Mouse (Mus musculus): Measurements from ENCODE around the gene Tomm40l. TPM values are rescaled to one million over a fixed set of nuclear protein-coding genes. Genes with fewer than 3 reads are reported as not detected.

Gene Tomm40l
- total and polyA plus RNA-seq, 3 experiments, result 9.7 to 31.9 (median 26.4) TPM

GRCm38 (mm10) chr1:171223796-171224195, 1.5 kb upstream of the Tomm40l start:
- TF ChIP-seq GATA1 (IDR thresholded peaks at IDR 0.05; ENCODE audit: borderline replicate concordance, low read length) (no peak), CTCF (IDR thresholded peaks at IDR 0.05; ENCODE audit: low read depth, low read length) (no peak), TAL1 (conservative IDR thresholded peaks at IDR 0.05; ENCODE audit: low read depth, low read length) (no peak), GATA2 (IDR thresholded peaks at IDR 0.05; ENCODE audit: borderline replicate concordance, low read depth, low read length) (no peak), POLR2AphosphoS5 (IDR thresholded peaks at IDR 0.05; ENCODE audit: insufficient replicate concordance, low read depth, low read length) (no peak)
- DNase-seq (ENCODE audit: low spot score) (no peak), ATAC-seq (ENCODE audit: extremely low read depth, insufficient number of reproducible peaks, low FRiP score, poor library complexity, severe bottlenecking) (no peak)
- Histone ChIP-seq H3K4me3 (ENCODE audit: low read depth, low read length) (no peak overlapping the region), H3K27me3 (ENCODE audit: insufficient read depth, low read length) (peaks cover 3% of the 10 kb centered on the region; the same call in 1 of the 2 replicates), H3K9me3 (replicated peaks) (no peaks in the 10 kb centered on the region), H3K4me1 (ENCODE audit: insufficient read depth, low read depth, low read length) (peaks cover 18% of the 10 kb centered on the region), H3K36me3 (replicated peaks) (peaks cover 22% of the 10 kb centered on the region)

GRCm38 (mm10) chr1:171223168-171223567, 854 bp upstream of the Tomm40l start:
- peaks cover 3% of the 10 kb centered on the region; the same call in 1 of the 2 replicates for H3K27me3 ChIP-seq (ENCODE audit: insufficient read depth, low read length)
- TF ChIP-seq CTCF (IDR thresholded peaks at IDR 0.05; ENCODE audit: low read depth, low read length) (no peak), POLR2AphosphoS5 (IDR thresholded peaks at IDR 0.05; ENCODE audit: insufficient replicate concordance, low read depth, low read length) (no peak), TAL1 (conservative IDR thresholded peaks at IDR 0.05; ENCODE audit: low read depth, low read length) (no peak)
- no peaks in the 10 kb centered on the region for H3K9me3 ChIP-seq (replicated peaks)
- peak overlapping the region; percentile 72; the same call in 1 of the 2 replicates for H3K4me3 ChIP-seq (ENCODE audit: low read depth, low read length)
- no peak for ATAC-seq (ENCODE audit: extremely low read depth, insufficient number of reproducible peaks, low FRiP score, poor library complexity, severe bottlenecking)
- H3K36me3 ChIP-seq (replicated peaks), result peaks cover 29% of the 10 kb centered on the region
- H3K4me1 ChIP-seq (ENCODE audit: insufficient read depth, low read depth, low read length), result peaks cover 18% of the 10 kb centered on the region
- no peak for DNase-seq (ENCODE audit: low spot score)

GRCm38 (mm10) chr1:171221281-171222193, 777 bp downstream of the Tomm40l start:
- peaks cover 3% of the 10 kb centered on the region; the same call in 1 of the 2 replicates for H3K27me3 ChIP-seq (ENCODE audit: insufficient read depth, low read length)
- H3K4me3 ChIP-seq (ENCODE audit: low read depth, low read length), result peak overlapping the region; percentile 72
- H3K4me1 ChIP-seq (ENCODE audit: insufficient read depth, low read depth, low read length), result peaks cover 21% of the 10 kb centered on the region
- ATAC-seq (ENCODE audit: extremely low read depth, insufficient number of reproducible peaks, low FRiP score, poor library complexity, severe bottlenecking) (no peak), DNase-seq (ENCODE audit: low spot score) (no peak)
- H3K36me3 ChIP-seq (replicated peaks), result peaks cover 36% of the 10 kb centered on the region
- TF ChIP-seq POLR2AphosphoS5 (IDR thresholded peaks at IDR 0.05; ENCODE audit: insufficient replicate concordance, low read depth, low read length), result no peak
- no peak for TF ChIP-seq CTCF (IDR thresholded peaks at IDR 0.05; ENCODE audit: low read depth, low read length)
- TF ChIP-seq GATA1 (IDR thresholded peaks at IDR 0.05; ENCODE audit: borderline replicate concordance, low read length), result no peak
- no peaks in the 10 kb centered on the region for H3K9me3 ChIP-seq (replicated peaks)

DNA sequence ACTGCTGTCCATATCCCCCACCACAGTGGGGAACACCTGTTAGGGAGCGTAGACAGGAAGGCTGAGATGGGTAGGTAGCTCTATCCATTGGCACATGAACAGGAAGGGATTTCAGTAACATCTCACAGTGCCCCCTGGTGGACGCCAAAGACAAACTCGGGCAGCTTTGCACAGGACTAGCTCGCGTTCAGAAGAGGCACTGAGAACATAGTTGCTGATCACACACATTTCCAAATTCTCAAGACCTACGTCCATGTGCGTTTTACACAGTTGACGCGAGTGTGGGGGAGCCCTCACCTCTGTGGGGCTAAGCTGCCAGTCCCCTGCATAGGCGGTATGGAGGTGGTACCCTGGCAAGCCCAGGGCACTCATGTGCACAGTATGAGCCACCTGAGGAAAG, 1.4 kb downstream of the Tomm40l start:
- Histone ChIP-seq H3K4me1 (ENCODE audit: insufficient read depth, low read depth, low read length) (peaks cover 22% of the 10 kb centered on the region), H3K36me3 (replicated peaks) (peaks cover 36% of the 10 kb centered on the region), H3K4me3 (ENCODE audit: low read depth, low read length) (peak overlapping the region; percentile 72; the same call in 1 of the 2 replicates), H3K9me3 (replicated peaks) (no peaks in the 10 kb centered on the region), H3K27me3 (ENCODE audit: insufficient read depth, low read length) (peaks cover 6% of the 10 kb centered on the region)
- TF ChIP-seq GATA2 (IDR thresholded peaks at IDR 0.05; ENCODE audit: borderline replicate concordance, low read depth, low read length) (no peak), POLR2AphosphoS5 (IDR thresholded peaks at IDR 0.05; ENCODE audit: insufficient replicate concordance, low read depth, low read length) (no peak), GATA1 (IDR thresholded peaks at IDR 0.05; ENCODE audit: borderline replicate concordance, low read length) (no peak), TAL1 (conservative IDR thresholded peaks at IDR 0.05; ENCODE audit: low read depth, low read length) (no peak), CTCF (IDR thresholded peaks at IDR 0.05; ENCODE audit: low read depth, low read length) (peak; percentile 77)
- ATAC-seq (ENCODE audit: extremely low read depth, insufficient number of reproducible peaks, low FRiP score, poor library complexity, severe bottlenecking) (no peak), DNase-seq (ENCODE audit: low spot score) (peak; percentile 60)

GRCm38 (mm10) chr1:171216241-171216955, 5.9 kb downstream of the Tomm40l start:
- TF ChIP-seq GATA1 (IDR thresholded peaks at IDR 0.05; ENCODE audit: borderline replicate concordance, low read length) (no peak), TAL1 (conservative IDR thresholded peaks at IDR 0.05; ENCODE audit: low read depth, low read length) (no peak), CTCF (IDR thresholded peaks at IDR 0.05; ENCODE audit: low read depth, low read length) (no peak), GATA2 (IDR thresholded peaks at IDR 0.05; ENCODE audit: borderline replicate concordance, low read depth, low read length) (no peak), POLR2AphosphoS5 (IDR thresholded peaks at IDR 0.05; ENCODE audit: insufficient replicate concordance, low read depth, low read length) (no peak)
- H3K4me3 ChIP-seq (ENCODE audit: low read depth, low read length), result no peak overlapping the region
- H3K9me3 ChIP-seq (replicated peaks), result no peaks in the 10 kb centered on the region
- H3K27me3 ChIP-seq (ENCODE audit: insufficient read depth, low read length), result peaks cover 28% of the 10 kb centered on the region
- peaks cover 36% of the 10 kb centered on the region for H3K36me3 ChIP-seq (replicated peaks)
- no peak for DNase-seq (ENCODE audit: low spot score)
- H3K4me1 ChIP-seq (ENCODE audit: insufficient read depth, low read depth, low read length), result peaks cover 14% of the 10 kb centered on the region
- no peak for ATAC-seq (ENCODE audit: extremely low read depth, insufficient number of reproducible peaks, low FRiP score, poor library complexity, severe bottlenecking)
